Mouse (Mus musculus) G1E (cell line): ENCODE data around the gene Gm3625.

Source experiments
- CTCF ChIP-seq: IDR thresholded peaks from 2 replicates; pipeline ENCODE4 v1.5.1; 2012; ENCODE audit warnings: low read depth, low read length, inconsistent platforms, mixed read lengths
- GATA1 ChIP-seq: IDR thresholded peaks from 2 replicates; pipeline ENCODE4 v1.6.1; 2012; ENCODE audit warnings: borderline replicate concordance, low read length, inconsistent platforms, mixed read lengths
- GATA2 ChIP-seq: IDR thresholded peaks from 2 replicates; pipeline ENCODE4 v1.6.1; 2012; ENCODE audit warnings: low read depth, low read length, inconsistent platforms, borderline replicate concordance
- TAL1 ChIP-seq: conservative IDR thresholded peaks from 2 replicates; pipeline ENCODE4 v1.6.1; 2012; ENCODE audit warnings: low read depth, low read length, inconsistent platforms, mixed read lengths

- TF ChIP-seq GATA1 (no peak), CTCF (no peak), GATA2 (no peak), TAL1 (no peak)
These were observed at the start of gene Gm3625, which contains the start of gene Itsn2 for GRCm38 (mm10) chr12:4592541-4593165.
